In the genomic region with DNA sequence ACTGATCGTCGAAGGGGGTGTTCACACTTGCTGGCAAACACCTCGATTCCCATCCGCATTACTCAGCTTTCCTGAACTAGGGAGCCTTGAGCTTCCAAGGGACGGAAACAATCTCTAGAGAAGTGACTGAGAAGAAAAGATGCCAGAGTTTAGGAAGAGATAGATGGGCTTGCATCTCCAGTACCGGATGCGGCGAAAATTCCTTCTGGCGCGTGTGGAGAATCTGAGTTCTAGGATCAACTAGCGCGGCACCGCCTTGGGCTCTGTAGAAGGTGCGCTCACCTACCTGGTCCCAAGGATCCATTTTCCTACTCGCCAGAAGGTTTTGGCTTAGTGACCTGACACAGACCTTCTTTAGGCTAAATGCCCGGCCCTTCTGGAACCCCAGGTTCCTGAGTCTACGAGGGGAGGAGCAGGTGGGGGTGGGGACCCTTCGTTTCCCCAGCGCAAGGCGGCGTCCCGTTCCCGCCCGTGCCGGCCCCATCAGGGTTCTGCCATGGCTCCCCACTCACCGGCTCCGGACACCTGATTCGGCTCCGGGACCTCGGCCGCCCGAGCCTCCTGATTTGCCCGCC, we compare ENCODE assay signal across 9 mouse cellular contexts. TPM values are rescaled to one million over a fixed set of nuclear protein-coding genes. Genes with fewer than 3 reads are reported as not detected.
DNase-seq lines count a peak whose midpoint lies in the region; ATAC-seq lines count a peak whose summit lies in the region.
"Had no signal": no experiment of that assay in that cellular context is flagged by ENCODE, and none has a peak within 500 bp of the region (broad histone marks: within the 10 kb centered on the region; RNA-seq: fewer than 3 reads in every experiment).

No protein-coding gene starts in this region.

- no peaks in the 10 kb centered on the region for H3K9me3 ChIP-seq in heart, embryonic 13.5 days
- H3K9me3 ChIP-seq in embryonic facial prominence, embryonic 13.5 days, result no peaks in the 10 kb centered on the region
- no peaks in the 10 kb centered on the region for H3K9me3 ChIP-seq in limb, embryonic 10.5 days (replicated peaks)
- H3K9me3 ChIP-seq in neural tube, embryonic 11.5 days (ENCODE audit: control insufficient read depth, low read length), result no peaks in the 10 kb centered on the region

- H3K27ac ChIP-seq in heart, embryonic 13.5 days (replicated peaks), result peak overlapping the region; percentile 70
- H3K27ac ChIP-seq in embryonic facial prominence, embryonic 13.5 days, result peak overlapping the region; percentile 99
- H3K27ac ChIP-seq in limb, embryonic 10.5 days, result peak overlapping the region; percentile 90
- H3K27ac ChIP-seq in neural tube, embryonic 11.5 days (ENCODE audit: low read depth, low read length), result 0 out of 2 replicates have a peak overlapping the region, but pooled peaks have one; percentile 8

- peak overlapping the region; percentile 73 for H3K4me3 ChIP-seq in heart, embryonic 13.5 days
- H3K4me3 ChIP-seq in embryonic facial prominence, embryonic 13.5 days, result peak overlapping the region; percentile 88
- H3K4me3 ChIP-seq in limb, embryonic 10.5 days, result peak overlapping the region; percentile 70
- peak overlapping the region; percentile 46 for H3K4me3 ChIP-seq in neural tube, embryonic 11.5 days (ENCODE audit: low read depth, low read length)
- H3K4me3 ChIP-seq: erythroblast, embryonic 14.5 days had no signal

- DNase-seq in heart, postnatal 25 days (ENCODE audit: low spot score), result no peak
- no peak for DNase-seq in limb, embryonic 10.5 days (ENCODE audit: low spot score)
- peak; percentile 53 for DNase-seq in neural tube, embryonic 11.5 days (ENCODE audit: low spot score)
- DNase-seq in ovary, postnatal 36 days (ENCODE audit: low spot score), result no peak
- no peak for DNase-seq in spleen, postnatal 36 days (ENCODE audit: low spot score in 2 of 2)

- H3K36me3 ChIP-seq in heart, embryonic 13.5 days, result no peaks in the 10 kb centered on the region
- peaks cover 10% of the 10 kb centered on the region; the same call in 1 of the 2 replicates for H3K36me3 ChIP-seq in embryonic facial prominence, embryonic 13.5 days
- H3K36me3 ChIP-seq in limb, embryonic 10.5 days, result peaks cover 7% of the 10 kb centered on the region
- no peaks in the 10 kb centered on the region for H3K36me3 ChIP-seq in neural tube, embryonic 11.5 days (ENCODE audit: control insufficient read depth, insufficient read depth, low read length)

- 1% methylated on average over 33 of the region's 33 CpGs for WGBS in heart, embryonic 13.5 days
- under 1% methylated on average over 33 of the region's 33 CpGs for WGBS in embryonic facial prominence, embryonic 13.5 days
- WGBS in limb, embryonic 10.5 days, result under 1% methylated on average over 33 of the region's 33 CpGs
- WGBS in neural tube, embryonic 11.5 days, result under 1% methylated on average over 33 of the region's 33 CpGs

- peak overlapping the region; percentile 88 for H3K4me2 ChIP-seq in heart, embryonic 13.5 days
- H3K4me2 ChIP-seq in embryonic facial prominence, embryonic 13.5 days, result peak overlapping the region; percentile 86
- peak overlapping the region; percentile 90 for H3K4me2 ChIP-seq in neural tube, embryonic 11.5 days (ENCODE audit: low read depth)

- peaks cover 96% of the 10 kb centered on the region for H3K27me3 ChIP-seq in heart, embryonic 13.5 days (replicated peaks)
- peaks cover 47% of the 10 kb centered on the region for H3K27me3 ChIP-seq in embryonic facial prominence, embryonic 13.5 days
- H3K27me3 ChIP-seq in limb, embryonic 10.5 days (ENCODE audit: low read depth, poor library complexity, severe bottlenecking), result peaks cover 97% of the 10 kb centered on the region
- peaks cover 98% of the 10 kb centered on the region for H3K27me3 ChIP-seq in neural tube, embryonic 11.5 days (ENCODE audit: control insufficient read depth, insufficient read depth, low read length)

- peaks cover 60% of the 10 kb centered on the region for H3K4me1 ChIP-seq in heart, embryonic 13.5 days
- peaks cover 50% of the 10 kb centered on the region for H3K4me1 ChIP-seq in embryonic facial prominence, embryonic 13.5 days
- H3K4me1 ChIP-seq in limb, embryonic 10.5 days, result peaks cover 85% of the 10 kb centered on the region
- H3K4me1 ChIP-seq in neural tube, embryonic 11.5 days (ENCODE audit: control insufficient read depth, insufficient read depth, low read length), result peaks cover 25% of the 10 kb centered on the region

- no peak for ATAC-seq in heart, embryonic 13.5 days (ENCODE audit: extremely low read depth, insufficient number of reproducible peaks, low FRiP score, low TSS enrichment)
- 0 out of 2 replicates have a peak, but pooled peaks have one; percentile 5 for ATAC-seq in embryonic facial prominence, embryonic 13.5 days (ENCODE audit: insufficient number of reproducible peaks, insufficient read depth, low FRiP score, low TSS enrichment, low read depth)
- ATAC-seq in neural tube, embryonic 11.5 days (ENCODE audit: insufficient read depth, low FRiP score, low TSS enrichment), result no peak
- no peak for ATAC-seq in activated CD4-positive, CD25-positive, alpha-beta regulatory T cell, adult 4 months

- intact Hi-C loops in heart, postnatal 25 days (cut with DNase I), result no loop called here

- H3K9ac ChIP-seq in heart, embryonic 13.5 days, result peak overlapping the region; percentile 90
- peak overlapping the region; percentile 100 for H3K9ac ChIP-seq in embryonic facial prominence, embryonic 13.5 days
- H3K9ac ChIP-seq in neural tube, embryonic 11.5 days (ENCODE audit: low read length), result peak overlapping the region; percentile 19; the same call in 1 of the 2 replicates

RNA-seq across cellular contexts. Expression of a gene that starts 0.6 kb away (rescaled TPM):
- polyA plus RNA-seq in heart, embryonic 13.5 days (2015; fragmentation: Nextera tagmentation; extraction: Ambion mirVana), result 2.0 and 2.9 TPM in 2 replicates
- 1 to 10 TPM; 6.2 to 7.1 TPM for total RNA-seq in heart, postnatal 25 days (2021)
- polyA plus RNA-seq in embryonic facial prominence, embryonic 13.5 days (2015; fragmentation: Nextera tagmentation; extraction: Ambion mirVana), result 14.2 and 14.5 TPM in 2 replicates
- 4.0 and 5.3 TPM in 2 replicates for polyA plus RNA-seq in limb, embryonic 10.5 days (2016; fragmentation: Nextera tagmentation; extraction: Ambion mirVana)
- 4.0 and 4.7 TPM in 2 replicates for polyA plus RNA-seq in neural tube, embryonic 11.5 days (2014; fragmentation: Nextera tagmentation; extraction: Ambion mirVana)
- under 1 TPM in 1 of 2 experiments, not detected in 1; 0.13 TPM for polyA plus RNA-seq in activated CD4-positive, CD25-positive, alpha-beta regulatory T cell, adult 4 months (2017; shearing (Covaris generic))

RNA-seq across cellular contexts. Expression of a gene that starts 18.4 kb away (rescaled TPM):
- not detected in 2 replicates for polyA plus RNA-seq in heart, embryonic 13.5 days (2015; fragmentation: Nextera tagmentation; extraction: Ambion mirVana)
- total RNA-seq in heart, postnatal 25 days (2021), result not detected
- polyA plus RNA-seq in embryonic facial prominence, embryonic 13.5 days (2015; fragmentation: Nextera tagmentation; extraction: Ambion mirVana), result not detected in 2 replicates
- polyA plus RNA-seq in limb, embryonic 10.5 days (2016; fragmentation: Nextera tagmentation; extraction: Ambion mirVana), result not detected in 2 replicates
- polyA plus RNA-seq in neural tube, embryonic 11.5 days (2014; fragmentation: Nextera tagmentation; extraction: Ambion mirVana), result not detected in 2 replicates
- 1 to 10 TPM in 1 of 2 experiments, not detected in 1; 1.0 TPM for polyA plus RNA-seq in activated CD4-positive, CD25-positive, alpha-beta regulatory T cell, adult 4 months (2017; shearing (Covaris generic))
- polyA plus RNA-seq: erythroblast, embryonic 14.5 days had no signal

RNA-seq across cellular contexts. Expression of a gene that starts 54.5 kb away (rescaled TPM):
- polyA plus RNA-seq in heart, embryonic 13.5 days (2015; fragmentation: Nextera tagmentation; extraction: Ambion mirVana), result 2.5 and 3.2 TPM in 2 replicates
- under 1 TPM in 1 of 2 experiments, not detected in 1; 0.08 TPM for total RNA-seq in heart, postnatal 25 days (2021)
- 3.0 and 3.1 TPM in 2 replicates for polyA plus RNA-seq in embryonic facial prominence, embryonic 13.5 days (2015; fragmentation: Nextera tagmentation; extraction: Ambion mirVana)
- polyA plus RNA-seq in limb, embryonic 10.5 days (2016; fragmentation: Nextera tagmentation; extraction: Ambion mirVana), result 23.5 and 49.0 TPM in 2 replicates
- polyA plus RNA-seq in neural tube, embryonic 11.5 days (2014; fragmentation: Nextera tagmentation; extraction: Ambion mirVana), result 0.20 and 0.24 TPM in 2 replicates
- not detected for polyA plus RNA-seq in activated CD4-positive, CD25-positive, alpha-beta regulatory T cell, adult 4 months (2017; shearing (Covaris generic))
- polyA plus RNA-seq: erythroblast, embryonic 14.5 days had no signal

Comparison
In these comparisons a context has a peak if more than half of its experiments do, and no peak if none do; other contexts are left out.
1. H3K27ac ChIP-seq: peak in every context shown above with its lines; median percentile 99 in embryonic facial prominence, embryonic 13.5 days; 90 in limb, embryonic 10.5 days; 70 in heart, embryonic 13.5 days; 8 in neural tube, embryonic 11.5 days.
2. H3K9ac ChIP-seq: peak in every context shown above with its lines; median percentile 100 in embryonic facial prominence, embryonic 13.5 days; 90 in heart, embryonic 13.5 days; 19 in neural tube, embryonic 11.5 days.